14 mouse cellular contexts compared by ENCODE assay signal in the genomic region with DNA sequence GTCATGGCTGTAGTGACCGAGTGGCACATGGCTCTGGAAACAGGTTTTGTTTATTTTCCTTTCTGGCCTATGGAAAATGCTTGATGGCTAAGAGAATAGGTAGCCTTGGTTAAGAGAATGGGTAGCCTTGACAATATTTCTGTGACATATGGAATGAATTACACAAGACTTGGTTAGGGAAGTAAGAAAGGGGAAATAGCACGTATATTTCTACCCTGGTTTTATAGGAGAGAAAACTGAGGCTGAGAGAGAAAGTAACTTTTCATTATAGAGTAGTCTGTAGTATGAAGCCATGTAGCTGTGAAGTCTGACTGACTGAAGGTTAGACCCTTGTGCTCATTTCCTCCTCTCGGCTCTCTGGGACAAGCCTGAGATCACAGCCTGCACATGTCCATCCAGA.
"Had no signal": no experiment of that assay in that cellular context is flagged by ENCODE, and none has a peak within 500 bp of the region (broad histone marks: within the 10 kb centered on the region; RNA-seq: fewer than 3 reads in every experiment).

No protein-coding gene starts in this region.

- DNase-seq: kidney, adult 8-10 months; kidney, postnatal 25 days; layer of hippocampus, adult 9-11 months; liver; liver, embryonic 13.5 days; liver, postnatal 0 days; thymus, adult 18-20 months; thymus, postnatal 14 days had no signal

- H3K36me3 ChIP-seq: neural tube, embryonic 12.5 days had no signal

- H3K27me3 ChIP-seq: liver, embryonic 13.5 days; megakaryocyte, embryonic 14.5 days; midbrain, embryonic 15.5 days; neural tube, embryonic 12.5 days had no signal

- H3K4me2 ChIP-seq: limb, embryonic 12.5 days; liver, embryonic 13.5 days; midbrain, embryonic 11.5 days; midbrain, embryonic 15.5 days; neural tube, embryonic 12.5 days had no signal

- H3K27ac ChIP-seq: limb, embryonic 12.5 days; liver, embryonic 13.5 days; midbrain, embryonic 15.5 days; neural tube, embryonic 12.5 days; stomach, postnatal 0 days had no signal

- H3K9ac ChIP-seq: limb, embryonic 12.5 days; liver, embryonic 13.5 days; liver, postnatal 0 days; midbrain, embryonic 15.5 days; neural tube, embryonic 12.5 days had no signal

- H3K9me3 ChIP-seq: limb, embryonic 12.5 days; liver, embryonic 13.5 days; midbrain, embryonic 15.5 days had no signal

- H3K4me1 ChIP-seq: liver, embryonic 13.5 days; megakaryocyte, embryonic 14.5 days; midbrain, embryonic 15.5 days had no signal

- H3K4me3 ChIP-seq: limb, embryonic 12.5 days; liver, embryonic 13.5 days; megakaryocyte, embryonic 14.5 days; midbrain, embryonic 15.5 days; neural tube, embryonic 12.5 days had no signal

- ATAC-seq: liver, postnatal 0 days; midbrain, embryonic 15.5 days had no signal
